Mouse (Mus musculus): ENCODE results near the gene Ctdnep1. TPM values are rescaled to one million over a fixed set of nuclear protein-coding genes. Genes with fewer than 3 reads are reported as not detected.

Gene Ctdnep1
- polyA plus RNA-seq, 1 experiment from 2014 or later, result 24.4 TPM

- Histone ChIP-seq H3K27ac (ENCODE audit: low read length) (no peak overlapping the region), H3K9ac (ENCODE audit: low read depth, low read length) (no peak overlapping the region), H3K36me3 (ENCODE audit: control insufficient read depth, insufficient read depth, low read length) (peaks cover 17% of the 10 kb centered on the region), H3K4me1 (ENCODE audit: control insufficient read depth, insufficient read depth, low read length) (peaks cover 36% of the 10 kb centered on the region), H3K27me3 (ENCODE audit: control insufficient read depth, insufficient read depth, low read depth, low read length) (no peaks in the 10 kb centered on the region), H3K9me3 (replicated peaks; ENCODE audit: control insufficient read depth, low read length, poor library complexity, severe bottlenecking) (no peaks in the 10 kb centered on the region), H3K4me2 (ENCODE audit: low read length) (no peak overlapping the region), H3K4me3 (ENCODE audit: low read depth, low read length) (no peak overlapping the region)
- ATAC-seq, result no peak
- WGBS, result 97% methylated on average over 11 of the region's 11 CpGs
These were observed 50.3 kb downstream of the Ctdnep1 start for GRCm38 (mm10) chr11:70031321-70031670.

DNA sequence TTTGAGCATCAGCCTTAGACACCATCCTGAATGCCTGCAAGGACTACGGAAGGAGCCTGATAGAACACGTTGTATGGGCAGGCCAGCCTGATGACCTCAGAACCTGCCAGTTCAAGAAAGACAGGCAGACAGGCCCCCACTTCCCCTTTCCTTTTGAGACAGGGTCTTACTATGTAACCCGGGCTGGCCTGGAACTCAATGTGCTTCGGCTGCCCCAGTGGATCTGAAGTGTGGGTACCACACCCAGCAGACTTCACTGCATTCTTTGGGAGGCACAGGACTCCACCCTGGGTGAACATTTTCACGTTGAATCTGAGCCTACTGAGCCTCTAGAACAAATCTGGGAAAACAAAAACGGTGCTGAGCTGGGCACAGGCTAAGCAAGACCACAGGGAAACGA is 57.2 kb downstream of the Ctdnep1 start:
- H3K9me3 ChIP-seq (replicated peaks; ENCODE audit: control insufficient read depth, low read length, poor library complexity, severe bottlenecking), result no peaks in the 10 kb centered on the region
- no peak overlapping the region for H3K27ac ChIP-seq (ENCODE audit: low read length)
- H3K9ac ChIP-seq (ENCODE audit: low read depth, low read length), result no peak overlapping the region
- 85% methylated on average over 7 of the region's 7 CpGs for WGBS
- ATAC-seq, result no peak
- H3K4me2 ChIP-seq (ENCODE audit: low read length), result no peak overlapping the region
- H3K27me3 ChIP-seq (ENCODE audit: control insufficient read depth, insufficient read depth, low read depth, low read length), result no peaks in the 10 kb centered on the region
- peaks cover 35% of the 10 kb centered on the region for H3K36me3 ChIP-seq (ENCODE audit: control insufficient read depth, insufficient read depth, low read length)
- H3K4me1 ChIP-seq (ENCODE audit: control insufficient read depth, insufficient read depth, low read length), result no peaks in the 10 kb centered on the region
- no peak overlapping the region for H3K4me3 ChIP-seq (ENCODE audit: low read depth, low read length)

- no peak for ATAC-seq
- Histone ChIP-seq H3K4me3 (ENCODE audit: low read depth, low read length) (no peak overlapping the region), H3K9ac (ENCODE audit: low read depth, low read length) (no peak overlapping the region), H3K36me3 (ENCODE audit: control insufficient read depth, insufficient read depth, low read length) (peaks cover 44% of the 10 kb centered on the region), H3K9me3 (replicated peaks; ENCODE audit: control insufficient read depth, low read length, poor library complexity, severe bottlenecking) (no peaks in the 10 kb centered on the region), H3K27ac (ENCODE audit: low read length) (no peak overlapping the region), H3K4me1 (ENCODE audit: control insufficient read depth, insufficient read depth, low read length) (no peaks in the 10 kb centered on the region), H3K27me3 (ENCODE audit: control insufficient read depth, insufficient read depth, low read depth, low read length) (no peaks in the 10 kb centered on the region), H3K4me2 (ENCODE audit: low read length) (no peak overlapping the region)
- WGBS, result 93% methylated on average over 10 of the region's 10 CpGs
These were observed 58.7 kb downstream of the Ctdnep1 start for GRCm38 (mm10) chr11:70039631-70040030.

DNA sequence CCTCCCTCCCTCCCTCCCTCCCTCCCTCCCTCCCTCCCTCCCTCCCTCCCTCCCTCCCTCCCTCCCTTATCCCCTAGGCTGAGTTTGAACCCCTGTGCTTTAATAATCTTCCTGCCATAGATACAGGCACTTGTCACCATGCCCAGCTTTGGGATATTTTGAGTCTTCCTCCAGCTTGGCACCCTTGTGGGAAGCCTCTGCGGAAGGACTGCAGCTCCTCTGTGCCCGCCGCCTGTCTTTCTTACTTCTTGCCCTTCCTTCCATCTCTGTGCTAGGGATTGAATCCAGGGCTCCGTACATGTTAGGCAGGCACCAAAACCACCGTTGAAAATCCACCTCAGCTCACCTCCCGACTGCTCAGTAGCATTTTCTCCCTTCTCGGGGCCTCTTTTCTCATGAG is 59.2 kb downstream of the Ctdnep1 start:
- Histone ChIP-seq H3K27me3 (ENCODE audit: control insufficient read depth, insufficient read depth, low read depth, low read length) (no peaks in the 10 kb centered on the region), H3K9me3 (replicated peaks; ENCODE audit: control insufficient read depth, low read length, poor library complexity, severe bottlenecking) (no peaks in the 10 kb centered on the region), H3K9ac (ENCODE audit: low read depth, low read length) (no peak overlapping the region), H3K4me3 (ENCODE audit: low read depth, low read length) (no peak overlapping the region), H3K4me2 (ENCODE audit: low read length) (no peak overlapping the region), H3K36me3 (ENCODE audit: control insufficient read depth, insufficient read depth, low read length) (peaks cover 48% of the 10 kb centered on the region), H3K4me1 (ENCODE audit: control insufficient read depth, insufficient read depth, low read length) (no peaks in the 10 kb centered on the region), H3K27ac (ENCODE audit: low read length) (no peak overlapping the region)
- WGBS, result 97% methylated on average over 7 of the region's 7 CpGs
- ATAC-seq, result no peak

MicroRNAs encoded within 50 kb of the gene (microRNA counts, 519-probe panel; counts per million panel counts)
- microRNA mmu-miR-324-3p, result 386 counts per million, percentile 18 among the panel's probes with 10 or more counts
- microRNA mmu-miR-324-5p, result 2,211 counts per million, percentile 63 among the panel's probes with 10 or more counts

Small RNA genes lying within 50 kb of the gene (microRNA-seq; reads per million reads assigned to microRNA genes)
- not detected for gene Gm44349
- gene Mir324, result 4,028 reads per million, percentile 89 among the genes with 10 or more reads in this experiment

Other genes with a start within 250 kb of the Ctdnep1 start
- 13.0 and 15.5 TPM in 2 replicates for gene Polr2a, start 222.5 kb upstream of the Ctdnep1 start, polyA plus RNA-seq (2015; fragmentation: Nextera tagmentation; extraction: Ambion mirVana)
- gene Slc35g3, start 219.2 kb upstream of the Ctdnep1 start, polyA plus RNA-seq (2015; fragmentation: Nextera tagmentation; extraction: Ambion mirVana), result 0.21 and 0.22 TPM in 2 replicates
- 4.2 and 5.2 TPM in 2 replicates for gene Zbtb4, start 215.2 kb upstream of the Ctdnep1 start, polyA plus RNA-seq (2015; fragmentation: Nextera tagmentation; extraction: Ambion mirVana)
- gene Chrnb1, start 185.2 kb upstream of the Ctdnep1 start, polyA plus RNA-seq (2015; fragmentation: Nextera tagmentation; extraction: Ambion mirVana), result 1.4 and 1.6 TPM in 2 replicates
- gene Fgf11, start 179.3 kb upstream of the Ctdnep1 start, polyA plus RNA-seq (2015; fragmentation: Nextera tagmentation; extraction: Ambion mirVana), result 4.1 and 4.5 TPM in 2 replicates
- 0.54 and 0.56 TPM in 2 replicates for gene Tmem102, start 175.5 kb upstream of the Ctdnep1 start, polyA plus RNA-seq (2015; fragmentation: Nextera tagmentation; extraction: Ambion mirVana)
- gene Gm39566, start 165.9 kb upstream of the Ctdnep1 start, polyA plus RNA-seq (2015; fragmentation: Nextera tagmentation; extraction: Ambion mirVana), result not detected in 2 replicates
- not detected in 2 replicates for gene Spem2, start 162.7 kb upstream of the Ctdnep1 start, polyA plus RNA-seq (2015; fragmentation: Nextera tagmentation; extraction: Ambion mirVana)
- gene Spem1, start 159.0 kb upstream of the Ctdnep1 start, polyA plus RNA-seq (2015; fragmentation: Nextera tagmentation; extraction: Ambion mirVana), result 0.24 and 0.68 TPM in 2 replicates
- 20.6 and 21.5 TPM in 2 replicates for gene Nlgn2, start 143.4 kb upstream of the Ctdnep1 start, polyA plus RNA-seq (2015; fragmentation: Nextera tagmentation; extraction: Ambion mirVana)
- 271 and 312 TPM in 2 replicates for gene Tmem256, start 142.6 kb upstream of the Ctdnep1 start, polyA plus RNA-seq (2015; fragmentation: Nextera tagmentation; extraction: Ambion mirVana)
- gene Plscr3, start 134.8 kb upstream of the Ctdnep1 start, polyA plus RNA-seq (2015; fragmentation: Nextera tagmentation; extraction: Ambion mirVana), result 46.3 and 48.1 TPM in 2 replicates
- gene Tnk1, start 122.4 kb upstream of the Ctdnep1 start, polyA plus RNA-seq (2015; fragmentation: Nextera tagmentation; extraction: Ambion mirVana), result 0.11 and 0.35 TPM in 2 replicates
- gene Tmem95, start 103.1 kb upstream of the Ctdnep1 start, polyA plus RNA-seq (2015; fragmentation: Nextera tagmentation; extraction: Ambion mirVana), result not detected in 2 replicates
- 1.3 and 1.9 TPM in 2 replicates for gene Kctd11, start 99.8 kb upstream of the Ctdnep1 start, polyA plus RNA-seq (2015; fragmentation: Nextera tagmentation; extraction: Ambion mirVana)
- gene Acap1, start 85.6 kb upstream of the Ctdnep1 start, polyA plus RNA-seq (2015; fragmentation: Nextera tagmentation; extraction: Ambion mirVana), result 0.26 and 0.42 TPM in 2 replicates
- gene 2810408A11Rik, start 80.2 kb upstream of the Ctdnep1 start, polyA plus RNA-seq (2015; fragmentation: Nextera tagmentation; extraction: Ambion mirVana), result 6.6 and 7.4 TPM in 2 replicates
- 18.7 and 24.1 TPM in 2 replicates for gene Neurl4, start 80.1 kb upstream of the Ctdnep1 start, polyA plus RNA-seq (2015; fragmentation: Nextera tagmentation; extraction: Ambion mirVana)
- 70.3 TPM in 2 replicates for gene Gps2, start 67.3 kb upstream of the Ctdnep1 start, polyA plus RNA-seq (2015; fragmentation: Nextera tagmentation; extraction: Ambion mirVana)
- gene Eif5a, start 59.2 kb upstream of the Ctdnep1 start, polyA plus RNA-seq (2015; fragmentation: Nextera tagmentation; extraction: Ambion mirVana), result 1,061 and 1,062 TPM in 2 replicates
- gene Ybx2, start 45.4 kb upstream of the Ctdnep1 start, polyA plus RNA-seq (2015; fragmentation: Nextera tagmentation; extraction: Ambion mirVana), result 5.1 and 7.2 TPM in 2 replicates
- 3.1 and 3.2 TPM in 2 replicates for gene Slc2a4, start 33.0 kb upstream of the Ctdnep1 start, polyA plus RNA-seq (2015; fragmentation: Nextera tagmentation; extraction: Ambion mirVana)
- 0.40 and 0.70 TPM in 2 replicates for gene Cldn7, start 16.4 kb upstream of the Ctdnep1 start, polyA plus RNA-seq (2015; fragmentation: Nextera tagmentation; extraction: Ambion mirVana)
- 162 and 173 TPM in 2 replicates for gene Elp5, start 1.4 kb downstream of the Ctdnep1 start, polyA plus RNA-seq (2015; fragmentation: Nextera tagmentation; extraction: Ambion mirVana)
- 527 and 528 TPM in 2 replicates for gene Gabarap, start 10.0 kb downstream of the Ctdnep1 start, polyA plus RNA-seq (2015; fragmentation: Nextera tagmentation; extraction: Ambion mirVana)
- gene Phf23, start 14.6 kb downstream of the Ctdnep1 start, polyA plus RNA-seq (2015; fragmentation: Nextera tagmentation; extraction: Ambion mirVana), result 51.2 and 58.6 TPM in 2 replicates
- 21.9 and 26.1 TPM in 2 replicates for gene Dvl2, start 19.4 kb downstream of the Ctdnep1 start, polyA plus RNA-seq (2015; fragmentation: Nextera tagmentation; extraction: Ambion mirVana)
- gene Acadvl, start 34.3 kb downstream of the Ctdnep1 start, polyA plus RNA-seq (2015; fragmentation: Nextera tagmentation; extraction: Ambion mirVana), result 56.3 and 61.6 TPM in 2 replicates
- gene Dlg4, start 35.8 kb downstream of the Ctdnep1 start, polyA plus RNA-seq (2015; fragmentation: Nextera tagmentation; extraction: Ambion mirVana), result 23.4 and 30.0 TPM in 2 replicates
- 2.3 and 3.0 TPM in 2 replicates for gene Asgr1, start 72.9 kb downstream of the Ctdnep1 start, polyA plus RNA-seq (2015; fragmentation: Nextera tagmentation; extraction: Ambion mirVana)
- not detected in 2 replicates for gene Asgr2, start 111.5 kb downstream of the Ctdnep1 start, polyA plus RNA-seq (2015; fragmentation: Nextera tagmentation; extraction: Ambion mirVana)
- 1.1 and 1.2 TPM in 2 replicates for gene Mgl2, start 149.2 kb downstream of the Ctdnep1 start, polyA plus RNA-seq (2015; fragmentation: Nextera tagmentation; extraction: Ambion mirVana)
- gene Clec10a, start 175.0 kb downstream of the Ctdnep1 start, polyA plus RNA-seq (2015; fragmentation: Nextera tagmentation; extraction: Ambion mirVana), result 0.48 and 1.1 TPM in 2 replicates
- 6.9 and 7.8 TPM in 2 replicates for gene Slc16a11, start 231.6 kb downstream of the Ctdnep1 start, polyA plus RNA-seq (2015; fragmentation: Nextera tagmentation; extraction: Ambion mirVana)
- gene Slc16a13, start 239.9 kb downstream of the Ctdnep1 start, polyA plus RNA-seq (2015; fragmentation: Nextera tagmentation; extraction: Ambion mirVana), result 12.7 and 13.6 TPM in 2 replicates
- 5.1 and 5.3 TPM in 2 replicates for gene Bcl6b, start 248.6 kb downstream of the Ctdnep1 start, polyA plus RNA-seq (2015; fragmentation: Nextera tagmentation; extraction: Ambion mirVana)